Mouse (Mus musculus) megakaryocyte, embryonic 14.5 days (primary cell): ENCODE measurements around the gene Zfp853. TPM values are rescaled to one million over a fixed set of nuclear protein-coding genes. Genes with fewer than 3 reads are reported as not detected.

Experiments
- H3K27me3 ChIP-seq: replicated peaks from 2 replicates; pipeline ENCODE3; 2012; ENCODE audit warnings: inconsistent platforms
- H3K36me3 ChIP-seq: replicated peaks from 2 replicates; pipeline ENCODE3; 2012; ENCODE audit warnings: low read length, inconsistent platforms, mixed read lengths
- H3K4me1 ChIP-seq: 2 replicates; pipeline ENCODE4 v1.6.1; 2012; ENCODE audit warnings: inconsistent platforms
- H3K4me3 ChIP-seq: replicated peaks from 2 replicates; pipeline ENCODE3; 2012; ENCODE audit warnings: moderate library complexity, mild to moderate bottlenecking, inconsistent platforms
- H3K9me3 ChIP-seq: 2 replicates; pipeline ENCODE4 v1.6.1; 2012; ENCODE audit warnings: inconsistent platforms
- FLI1 ChIP-seq: IDR thresholded peaks from 2 replicates; pipeline ENCODE4 v1.6.1; 2012; ENCODE audit warnings: low read length, inconsistent platforms, mixed read lengths
- GATA1 ChIP-seq: IDR thresholded peaks from 3 replicates; pipeline ENCODE4 v1.6.1; 2012; ENCODE audit warnings: mixed read lengths, low read length, inconsistent platforms, borderline replicate concordance
- polyA plus RNA-seq: library from polyadenylated mRNA; stranded (reverse); fragments of >175 nt; gene quantifications from 2 replicates; pipeline ENCODE4 v1.2.3, GENCODE M21; 2012; ENCODE audit warnings: low replicate concordance; ENCODE audit not compliant: insufficient read depth

The Zfp853 gene
- polyA plus RNA-seq, 1 experiment, result 0.06 TPM

DNA sequence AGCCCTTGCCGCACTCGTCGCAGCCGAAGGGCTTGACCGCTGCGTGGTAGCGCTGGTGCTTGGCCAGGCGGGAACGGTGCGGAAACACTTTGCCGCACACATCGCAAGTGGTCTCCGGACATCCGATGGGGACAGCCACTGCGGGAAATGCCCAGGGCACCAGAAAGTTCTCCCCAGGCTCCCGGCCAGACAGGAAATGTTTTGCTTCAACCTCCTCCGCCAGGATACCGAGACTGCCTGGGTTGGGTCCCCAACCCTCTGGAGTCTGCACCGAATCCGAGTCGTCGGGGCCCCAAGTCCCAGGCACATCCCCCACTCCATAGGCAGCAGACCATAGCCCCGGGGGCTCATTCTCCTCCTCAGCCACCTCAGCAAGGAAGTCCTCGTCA, 38.3 kb downstream of the Zfp853 start:
- Histone ChIP-seq H3K9me3 (peaks cover 28% of the 10 kb centered on the region), H3K4me1 (peaks cover 32% of the 10 kb centered on the region), H3K4me3 (no peak overlapping the region), H3K27me3 (peaks cover 92% of the 10 kb centered on the region), H3K36me3 (peaks cover 9% of the 10 kb centered on the region)
- no peak for TF ChIP-seq GATA1
- TF ChIP-seq FLI1, result no peak

DNA sequence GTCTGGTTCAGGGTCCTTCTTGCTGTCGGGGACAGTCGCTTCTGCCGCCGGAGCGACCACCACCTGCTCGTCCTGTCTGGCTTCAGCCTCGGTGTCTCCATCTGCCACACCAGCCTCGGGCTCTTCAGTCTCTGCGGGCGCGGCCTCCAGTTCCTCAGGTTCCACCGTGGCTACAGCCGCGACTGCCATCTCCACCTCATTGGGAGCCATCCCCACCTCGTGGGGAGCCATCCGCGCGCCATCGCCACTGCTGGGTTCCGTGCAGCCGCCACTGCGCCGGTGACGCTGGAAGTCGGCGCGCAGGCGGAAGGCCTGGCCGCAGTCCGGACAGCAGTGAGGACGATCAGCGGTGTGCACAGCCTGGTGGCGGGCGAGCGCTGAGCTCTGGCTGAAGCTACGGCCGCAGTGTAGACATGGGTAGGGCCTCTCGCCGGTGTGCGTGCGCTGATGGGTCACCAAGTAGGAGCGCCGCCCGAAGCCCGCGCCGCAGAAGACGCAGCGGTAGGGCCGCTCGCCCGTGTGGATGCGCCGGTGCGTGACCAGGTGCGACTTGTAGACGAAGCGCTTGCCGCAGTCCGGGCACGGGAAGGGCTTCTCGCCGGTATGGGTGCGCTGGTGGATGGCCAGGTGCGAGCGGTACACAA, 38.8 kb downstream of the Zfp853 start:
- H3K4me1 ChIP-seq, result peaks cover 27% of the 10 kb centered on the region
- TF ChIP-seq GATA1, result no peak
- no peak for TF ChIP-seq FLI1
- peaks cover 28% of the 10 kb centered on the region for H3K9me3 ChIP-seq
- peaks cover 87% of the 10 kb centered on the region for H3K27me3 ChIP-seq
- peaks cover 12% of the 10 kb centered on the region for H3K36me3 ChIP-seq
- H3K4me3 ChIP-seq, result peak overlapping the region; percentile 28

DNA sequence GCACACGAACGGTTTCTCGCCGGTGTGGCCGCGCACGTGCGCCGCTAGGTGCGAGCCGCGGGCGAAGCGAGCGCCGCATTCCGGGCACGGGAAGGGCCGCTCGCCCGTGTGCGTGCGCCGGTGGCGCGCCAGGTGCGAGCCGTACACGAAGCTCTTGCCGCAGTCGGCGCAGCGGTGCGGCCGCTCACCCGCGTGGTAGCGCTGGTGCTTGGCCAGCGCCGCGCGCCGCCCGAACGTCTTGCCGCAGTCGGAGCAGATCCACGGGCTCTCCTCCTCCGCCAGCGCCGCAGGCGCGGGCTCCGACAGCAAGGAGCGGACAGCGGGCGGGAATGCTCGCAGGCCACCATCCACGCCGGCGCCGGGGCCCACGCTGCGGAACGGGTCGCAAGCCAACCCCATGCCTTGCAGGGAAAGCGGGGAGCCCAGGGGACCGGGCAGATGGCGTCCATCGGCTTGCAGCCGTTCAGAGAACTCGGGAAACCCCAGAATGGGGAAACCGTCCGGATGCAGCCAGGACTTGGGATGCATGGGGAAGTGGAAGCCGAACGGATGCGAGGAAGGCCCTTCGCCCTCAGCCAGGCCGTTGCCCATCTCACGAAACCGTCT, 39.4 kb downstream of the Zfp853 start:
- Histone ChIP-seq H3K9me3 (peaks cover 28% of the 10 kb centered on the region), H3K4me3 (peak overlapping the region; percentile 79), H3K4me1 (peaks cover 27% of the 10 kb centered on the region), H3K27me3 (peaks cover 83% of the 10 kb centered on the region), H3K36me3 (peaks cover 12% of the 10 kb centered on the region)
- TF ChIP-seq GATA1 (no peak), FLI1 (no peak)

DNA sequence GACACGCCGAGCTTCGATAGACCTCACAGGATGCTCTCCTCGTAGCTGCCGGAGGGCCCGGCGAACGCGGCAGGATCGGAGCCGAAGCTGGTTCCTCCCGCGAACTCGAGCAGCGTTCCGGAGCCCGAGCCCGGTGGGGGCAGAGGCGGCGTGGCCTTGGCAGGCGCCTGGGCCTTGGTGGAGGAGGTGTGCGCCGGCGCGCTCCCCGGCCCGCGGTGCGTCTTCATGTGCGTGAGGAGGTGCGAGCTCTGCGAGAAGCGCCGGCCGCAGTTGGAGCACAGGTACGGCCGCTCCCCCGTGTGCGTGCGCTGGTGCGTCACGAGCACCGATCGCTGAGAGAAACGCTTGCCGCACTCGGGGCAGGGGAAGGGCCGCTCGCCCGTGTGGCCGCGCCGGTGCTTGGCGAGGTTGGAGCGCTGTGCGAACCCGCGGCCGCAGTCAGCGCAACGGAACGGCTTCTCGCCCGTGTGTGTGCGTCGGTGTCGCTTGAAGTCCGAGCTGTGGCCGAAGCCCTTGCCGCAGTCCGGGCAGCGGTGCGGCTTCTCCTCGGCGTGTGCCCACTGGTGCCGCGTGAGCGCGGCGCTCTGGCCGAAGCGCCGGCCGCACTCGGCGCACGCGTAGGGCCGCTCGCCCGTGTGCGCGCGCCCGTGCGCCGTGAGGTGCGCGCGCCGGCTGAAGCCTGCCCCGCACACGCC, 40.1 kb downstream of the Zfp853 start:
- peaks cover 34% of the 10 kb centered on the region for H3K4me1 ChIP-seq
- peaks cover 19% of the 10 kb centered on the region for H3K36me3 ChIP-seq
- H3K27me3 ChIP-seq, result peaks cover 77% of the 10 kb centered on the region
- TF ChIP-seq GATA1 (no peak), FLI1 (no peak)
- peak overlapping the region; percentile 79 for H3K4me3 ChIP-seq
- H3K9me3 ChIP-seq, result peaks cover 28% of the 10 kb centered on the region

DNA sequence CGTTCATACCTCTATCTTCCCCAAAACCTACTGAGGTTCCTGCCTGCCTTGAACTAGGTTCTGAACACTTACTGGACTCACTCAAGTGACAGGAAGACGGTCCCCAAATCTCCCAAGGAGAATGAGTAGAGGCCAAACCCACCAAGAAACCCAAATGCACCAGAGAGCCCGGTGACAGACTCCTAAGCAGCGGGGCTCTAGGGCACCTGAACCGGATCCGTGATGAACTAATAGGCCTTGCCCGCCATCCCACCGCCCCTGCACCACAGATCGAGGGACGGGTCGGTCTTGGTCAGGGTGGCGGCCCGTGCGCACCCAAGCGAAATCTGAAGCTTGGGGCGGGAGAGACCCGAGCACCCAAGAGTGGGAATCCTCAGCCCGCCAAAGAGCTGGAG, 40.6 kb downstream of the Zfp853 start:
- Histone ChIP-seq H3K4me3 (peak overlapping the region; percentile 79), H3K36me3 (peaks cover 24% of the 10 kb centered on the region), H3K4me1 (peaks cover 39% of the 10 kb centered on the region), H3K9me3 (peaks cover 28% of the 10 kb centered on the region), H3K27me3 (peaks cover 72% of the 10 kb centered on the region)
- TF ChIP-seq FLI1 (no peak), GATA1 (no peak)

DNA sequence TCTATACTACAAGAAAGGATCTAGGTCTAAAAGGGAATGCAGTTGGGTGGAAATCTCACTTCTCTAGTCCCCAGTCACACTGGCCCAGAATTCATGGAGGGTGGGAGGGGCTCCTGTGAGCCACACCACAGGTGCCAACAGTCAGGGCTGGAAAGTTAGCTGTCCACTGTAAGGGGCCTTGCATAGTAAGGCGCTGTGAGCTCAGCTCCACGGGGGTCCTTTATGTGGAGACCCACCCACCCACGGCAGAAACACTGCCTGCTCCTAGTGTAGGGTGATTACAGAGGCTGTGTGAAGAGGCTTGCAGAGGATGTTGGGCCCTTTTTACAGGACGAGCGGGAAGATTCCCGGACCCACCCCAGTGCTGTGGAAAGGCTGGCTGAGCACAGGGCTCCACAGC, 41.4 kb downstream of the Zfp853 start:
- Histone ChIP-seq H3K36me3 (peaks cover 32% of the 10 kb centered on the region), H3K9me3 (peaks cover 28% of the 10 kb centered on the region), H3K4me3 (no peak overlapping the region), H3K27me3 (peaks cover 64% of the 10 kb centered on the region), H3K4me1 (peaks cover 47% of the 10 kb centered on the region)
- no peak for TF ChIP-seq GATA1
- no peak for TF ChIP-seq FLI1

DNA sequence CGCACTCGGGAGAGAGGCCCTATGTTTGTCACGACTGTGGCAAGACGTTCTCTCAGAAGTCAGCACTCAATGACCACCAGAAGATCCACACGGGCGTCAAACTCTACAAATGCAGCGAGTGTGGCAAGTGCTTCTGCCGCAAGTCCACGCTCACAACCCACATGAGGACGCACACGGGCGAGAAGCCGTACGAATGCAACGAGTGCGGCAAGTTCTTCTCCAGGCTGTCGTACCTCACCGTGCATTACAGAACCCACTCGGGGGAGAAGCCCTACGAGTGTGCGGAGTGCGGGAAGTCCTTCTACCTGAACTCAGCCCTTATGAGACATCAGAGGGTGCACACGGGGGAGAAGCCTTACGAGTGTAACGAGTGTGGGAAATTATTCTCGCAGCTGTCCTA, 48.5 kb downstream of the Zfp853 start:
- TF ChIP-seq FLI1 (no peak), GATA1 (no peak)
- Histone ChIP-seq H3K4me3 (peak overlapping the region; percentile 10), H3K4me1 (peaks cover 23% of the 10 kb centered on the region), H3K9me3 (peaks cover 24% of the 10 kb centered on the region), H3K27me3 (no peaks in the 10 kb centered on the region), H3K36me3 (peaks cover 93% of the 10 kb centered on the region)

Other genes starting within 250 kb of the Zfp853 start
- gene Rnf216, start 180.6 kb downstream of the Zfp853 start, polyA plus RNA-seq, result 17.7 and 33.1 TPM in 2 replicates
- gene Olfr718-ps1, start 146.0 kb downstream of the Zfp853 start, polyA plus RNA-seq, result not detected in 2 replicates
- 0.18 and 3.4 TPM in 2 replicates for gene Rbak, start 112.8 kb downstream of the Zfp853 start, polyA plus RNA-seq
- gene Spdye4b, start 112.6 kb downstream of the Zfp853 start, polyA plus RNA-seq, result not detected in 2 replicates
- not detected in 2 replicates for gene Spdye4a, start 66.7 kb downstream of the Zfp853 start, polyA plus RNA-seq
- 1.3 and 1.7 TPM in 2 replicates for gene Zfp12, start 58.5 kb downstream of the Zfp853 start, polyA plus RNA-seq
- gene Zfp316, start 23.6 kb downstream of the Zfp853 start, polyA plus RNA-seq, result 1.1 and 1.7 TPM in 2 replicates
- 53.2 and 90.1 TPM in 2 replicates for gene E130309D02Rik, start 21.7 kb upstream of the Zfp853 start, polyA plus RNA-seq
- gene Zdhhc4, start 35.6 kb upstream of the Zfp853 start, polyA plus RNA-seq, result 56.0 and 65.8 TPM in 2 replicates
- not detected in 2 replicates for gene Grid2ip, start 63.7 kb upstream of the Zfp853 start, polyA plus RNA-seq
- gene Kdelr2, start 110.2 kb upstream of the Zfp853 start, polyA plus RNA-seq, result 42.6 and 69.6 TPM in 2 replicates
- 5.3 and 8.6 TPM in 2 replicates for gene Daglb, start 171.0 kb upstream of the Zfp853 start, polyA plus RNA-seq
- gene Rac1, start 234.4 kb upstream of the Zfp853 start, polyA plus RNA-seq, result 176 and 178 TPM in 2 replicates